Mouse (Mus musculus) erythroblast, adult 5-6 weeks (primary cell): ENCODE measurements around the gene Pgbd1. TPM values are rescaled to one million over a fixed set of nuclear protein-coding genes. Genes with fewer than 3 reads are reported as not detected.

ENCODE experiments used
- total RNA-seq, 2 experiments: library from RNA; stranded (forward) in 1 of 2; stranded (reverse) in 1 of 2; fragments of 150-400 nt in 1 of 2; fragments of 200-764, 138-1000 nt in 1 of 2; gene quantifications; 2 replicates each; pipeline versions ENCODE4 v1.2.3 to v1.2.4; 2015 to 2017; ENCODE audit warnings: low replicate concordance in 2 of 2

The Pgbd1 gene
- total RNA-seq, 2 experiments from 2014 or later = not detected

Other genes with a start within 250 kb of the Pgbd1 start
- gene Gpx5, start 148.3 kb downstream of the Pgbd1 start, total RNA-seq (2015; ENCODE audit: low replicate concordance) = not detected in 2 replicates
- not detected in 2 replicates for gene Gpx5, start 148.3 kb downstream of the Pgbd1 start, total RNA-seq (2017; ENCODE audit: low replicate concordance)
- gene Gpx6, start 128.9 kb downstream of the Pgbd1 start, total RNA-seq (2015; ENCODE audit: low replicate concordance) = not detected in 2 replicates
- gene Gpx6, start 128.9 kb downstream of the Pgbd1 start, total RNA-seq (2017; ENCODE audit: low replicate concordance) = not detected in 2 replicates
- gene Olfr1367, start 94.1 kb downstream of the Pgbd1 start, total RNA-seq (2015; ENCODE audit: low replicate concordance) = not detected in 2 replicates
- not detected in 2 replicates for gene Olfr1367, start 94.1 kb downstream of the Pgbd1 start, total RNA-seq (2017; ENCODE audit: low replicate concordance)
- 0.84 TPM in 1 of 2 replicates, not detected in the other for gene Zscan12, start 78.2 kb downstream of the Pgbd1 start, total RNA-seq (2015; ENCODE audit: low replicate concordance)
- gene Zscan12, start 78.2 kb downstream of the Pgbd1 start, total RNA-seq (2017; ENCODE audit: low replicate concordance) = 0.70 and 1.4 TPM in 2 replicates
- gene Zkscan3, start 38.3 kb downstream of the Pgbd1 start, total RNA-seq (2015; ENCODE audit: low replicate concordance) = 16.9 and 23.6 TPM in 2 replicates
- 13.9 and 19.9 TPM in 2 replicates for gene Zkscan3, start 38.3 kb downstream of the Pgbd1 start, total RNA-seq (2017; ENCODE audit: low replicate concordance)
- gene Zscan26, start 12.7 kb upstream of the Pgbd1 start, total RNA-seq (2015; ENCODE audit: low replicate concordance) = 3.8 and 4.8 TPM in 2 replicates
- 1.7 and 2.2 TPM in 2 replicates for gene Zscan26, start 12.7 kb upstream of the Pgbd1 start, total RNA-seq (2017; ENCODE audit: low replicate concordance)
- 1.3 TPM in 1 of 2 replicates, not detected in the other for gene Nkapl, start 27.5 kb upstream of the Pgbd1 start, total RNA-seq (2015; ENCODE audit: low replicate concordance)
- gene Nkapl, start 27.5 kb upstream of the Pgbd1 start, total RNA-seq (2017; ENCODE audit: low replicate concordance) = not detected in 2 replicates
- gene Zkscan4, start 37.8 kb upstream of the Pgbd1 start, total RNA-seq (2015; ENCODE audit: low replicate concordance) = not detected in 2 replicates
- gene Zkscan4, start 37.8 kb upstream of the Pgbd1 start, total RNA-seq (2017; ENCODE audit: low replicate concordance) = not detected in 2 replicates
- gene Gm10065, start 38.4 kb upstream of the Pgbd1 start, total RNA-seq (2015; ENCODE audit: low replicate concordance) = not detected in 2 replicates
- gene Gm10065, start 38.4 kb upstream of the Pgbd1 start, total RNA-seq (2017; ENCODE audit: low replicate concordance) = not detected in 2 replicates
- 0.77 and 5.6 TPM in 2 replicates for gene AK157302, start 54.2 kb upstream of the Pgbd1 start, total RNA-seq (2015; ENCODE audit: low replicate concordance)
- 7.8 and 15.1 TPM in 2 replicates for gene AK157302, start 54.2 kb upstream of the Pgbd1 start, total RNA-seq (2017; ENCODE audit: low replicate concordance)
- gene Gm11273, start 60.4 kb upstream of the Pgbd1 start, total RNA-seq (2015; ENCODE audit: low replicate concordance) = 12.1 TPM in 1 of 2 replicates, not detected in the other
- 1.3 TPM in 1 of 2 replicates, not detected in the other for gene Gm11273, start 60.4 kb upstream of the Pgbd1 start, total RNA-seq (2017; ENCODE audit: low replicate concordance)
- 2.1 and 5.4 TPM in 2 replicates for gene Zkscan8, start 90.1 kb upstream of the Pgbd1 start, total RNA-seq (2015; ENCODE audit: low replicate concordance)
- 1.7 and 3.4 TPM in 2 replicates for gene Zkscan8, start 90.1 kb upstream of the Pgbd1 start, total RNA-seq (2017; ENCODE audit: low replicate concordance)
- not detected in 2 replicates for gene Olfr1366, start 101.8 kb upstream of the Pgbd1 start, total RNA-seq (2015; ENCODE audit: low replicate concordance)
- not detected in 2 replicates for gene Olfr1366, start 101.8 kb upstream of the Pgbd1 start, total RNA-seq (2017; ENCODE audit: low replicate concordance)
- gene Olfr1535, start 118.8 kb upstream of the Pgbd1 start, total RNA-seq (2015; ENCODE audit: low replicate concordance) = not detected in 2 replicates
- gene Olfr1535, start 118.8 kb upstream of the Pgbd1 start, total RNA-seq (2017; ENCODE audit: low replicate concordance) = 0.84 TPM in 1 of 2 replicates, not detected in the other
- gene Olfr1364, start 140.7 kb upstream of the Pgbd1 start, total RNA-seq (2015; ENCODE audit: low replicate concordance) = not detected in 2 replicates
- gene Olfr1364, start 140.7 kb upstream of the Pgbd1 start, total RNA-seq (2017; ENCODE audit: low replicate concordance) = not detected in 2 replicates
- gene Olfr1362, start 173.0 kb upstream of the Pgbd1 start, total RNA-seq (2015; ENCODE audit: low replicate concordance) = not detected in 2 replicates
- gene Olfr1362, start 173.0 kb upstream of the Pgbd1 start, total RNA-seq (2017; ENCODE audit: low replicate concordance) = not detected in 2 replicates
- gene Olfr11, start 201.5 kb upstream of the Pgbd1 start, total RNA-seq (2015; ENCODE audit: low replicate concordance) = not detected in 2 replicates
- not detected in 2 replicates for gene Olfr11, start 201.5 kb upstream of the Pgbd1 start, total RNA-seq (2017; ENCODE audit: low replicate concordance)
- not detected in 2 replicates for gene Olfr1361, start 222.3 kb upstream of the Pgbd1 start, total RNA-seq (2015; ENCODE audit: low replicate concordance)
- not detected in 2 replicates for gene Olfr1361, start 222.3 kb upstream of the Pgbd1 start, total RNA-seq (2017; ENCODE audit: low replicate concordance)
- gene Olfr1360, start 236.3 kb upstream of the Pgbd1 start, total RNA-seq (2015; ENCODE audit: low replicate concordance) = not detected in 2 replicates
- gene Olfr1360, start 236.3 kb upstream of the Pgbd1 start, total RNA-seq (2017; ENCODE audit: low replicate concordance) = not detected in 2 replicates